Mouse (Mus musculus): Measurements from ENCODE around the gene Glrx. TPM values are rescaled to one million over a fixed set of nuclear protein-coding genes. Genes with fewer than 3 reads are reported as not detected.
"Not testable (repeated sequence)": the region's sequence is repeated elsewhere in the genome, so short reads cannot be mapped to it uniquely, and the experiment has no call there.

Glrx gene
- polyA plus RNA-seq, 1 experiment from 2014 or later: 47.3 TPM

GRCm38 (mm10) chr13:75865486-75866184 is 26.0 kb downstream of the Glrx start:
- H3K4me2 ChIP-seq: peak overlapping the region; percentile 36
- ATAC-seq (ENCODE audit: insufficient read depth): peak; percentile 100
- peaks cover 18% of the 10 kb centered on the region for H3K4me1 ChIP-seq (replicated peaks)
- no peak overlapping the region for H3K4me3 ChIP-seq (replicated peaks)
- H3K36me3 ChIP-seq (replicated peaks): no peaks in the 10 kb centered on the region
- H3K27me3 ChIP-seq: no peaks in the 10 kb centered on the region
- no peaks in the 10 kb centered on the region for H3K9me3 ChIP-seq (replicated peaks)
- peak overlapping the region; percentile 79 for H3K27ac ChIP-seq (replicated peaks)
- no peak overlapping the region; the same call in 1 of the 2 replicates for H3K9ac ChIP-seq

GRCm38 (mm10) chr13:75867876-75868275 is 28.2 kb downstream of the Glrx start:
- peaks cover 18% of the 10 kb centered on the region for H3K4me1 ChIP-seq (replicated peaks)
- no peak overlapping the region for H3K9ac ChIP-seq
- no peak overlapping the region for H3K4me2 ChIP-seq
- H3K27me3 ChIP-seq: no peaks in the 10 kb centered on the region
- no peak for ATAC-seq (ENCODE audit: insufficient read depth)
- no peak overlapping the region for H3K27ac ChIP-seq (replicated peaks)
- no peak overlapping the region for H3K4me3 ChIP-seq (replicated peaks)
- 60% methylated on average over 2 of the region's 2 CpGs for WGBS (ENCODE audit: insufficient replicate concordance)
- H3K9me3 ChIP-seq (replicated peaks): no peaks in the 10 kb centered on the region
- H3K36me3 ChIP-seq (replicated peaks): no peaks in the 10 kb centered on the region

- H3K27ac ChIP-seq (replicated peaks): no peak overlapping the region
- no peaks in the 10 kb centered on the region for H3K9me3 ChIP-seq (replicated peaks)
- no peak overlapping the region for H3K4me3 ChIP-seq (replicated peaks)
- ATAC-seq (ENCODE audit: insufficient read depth): no peak
- no peaks in the 10 kb centered on the region for H3K36me3 ChIP-seq (replicated peaks)
- 0 out of 2 replicates have a peak, but pooled peaks cover 4% of the 10 kb centered on the region for H3K4me1 ChIP-seq (replicated peaks)
- WGBS (ENCODE audit: insufficient replicate concordance): 29% methylated on average over 4 of the region's 4 CpGs
- no peak overlapping the region for H3K9ac ChIP-seq
- H3K4me2 ChIP-seq: no peak overlapping the region
- no peaks in the 10 kb centered on the region for H3K27me3 ChIP-seq
Measured at GRCm38 (mm10) chr13:75874608-75875376, 35.1 kb downstream of the Glrx start.

GRCm38 (mm10) chr13:75876188-75876587 is 36.5 kb downstream of the Glrx start:
- H3K4me1 ChIP-seq (replicated peaks); ATAC-seq (ENCODE audit: insufficient read depth); H3K9ac ChIP-seq; H3K27me3 ChIP-seq; H3K4me3 ChIP-seq (replicated peaks); H3K4me2 ChIP-seq; H3K9me3 ChIP-seq (replicated peaks); H3K36me3 ChIP-seq (replicated peaks); H3K27ac ChIP-seq (replicated peaks): not testable (repeated sequence)
- 74% methylated on average over 7 of the region's 7 CpGs for WGBS (ENCODE audit: insufficient replicate concordance)

- Histone ChIP-seq H3K27ac (replicated peaks) (no peak overlapping the region), H3K4me1 (replicated peaks) (0 out of 2 replicates have a peak, but pooled peaks cover 4% of the 10 kb centered on the region), H3K9me3 (replicated peaks) (no peaks in the 10 kb centered on the region), H3K36me3 (replicated peaks) (no peaks in the 10 kb centered on the region), H3K4me3 (replicated peaks) (no peak overlapping the region), H3K4me2 (no peak overlapping the region), H3K9ac (no peak overlapping the region), H3K27me3 (no peaks in the 10 kb centered on the region)
- 66% methylated on average over 6 of the region's 6 CpGs for WGBS (ENCODE audit: insufficient replicate concordance)
- ATAC-seq (ENCODE audit: insufficient read depth): no peak
Measured at GRCm38 (mm10) chr13:75876592-75876991, 36.9 kb downstream of the Glrx start.

- Histone ChIP-seq H3K4me2 (no peak overlapping the region), H3K4me1 (replicated peaks) (0 out of 2 replicates have a peak, but pooled peaks cover 4% of the 10 kb centered on the region), H3K27me3 (no peaks in the 10 kb centered on the region), H3K27ac (replicated peaks) (no peak overlapping the region), H3K9ac (no peak overlapping the region), H3K4me3 (replicated peaks) (no peak overlapping the region), H3K36me3 (replicated peaks) (no peaks in the 10 kb centered on the region), H3K9me3 (replicated peaks) (no peaks in the 10 kb centered on the region)
- ATAC-seq (ENCODE audit: insufficient read depth): no peak
Measured at GRCm38 (mm10) chr13:75877907-75878306, 38.2 kb downstream of the Glrx start.

GRCm38 (mm10) chr13:75879756-75880155 is 40.1 kb downstream of the Glrx start:
- no peaks in the 10 kb centered on the region for H3K36me3 ChIP-seq (replicated peaks)
- H3K9me3 ChIP-seq (replicated peaks): no peaks in the 10 kb centered on the region
- no peak overlapping the region for H3K4me2 ChIP-seq
- H3K27me3 ChIP-seq: no peaks in the 10 kb centered on the region
- H3K4me3 ChIP-seq (replicated peaks): no peak overlapping the region
- H3K27ac ChIP-seq (replicated peaks): no peak overlapping the region
- 60% methylated on average over 3 of the region's 3 CpGs for WGBS (ENCODE audit: insufficient replicate concordance)
- H3K4me1 ChIP-seq (replicated peaks): 0 out of 2 replicates have a peak, but pooled peaks cover 2% of the 10 kb centered on the region
- ATAC-seq (ENCODE audit: insufficient read depth): no peak
- no peak overlapping the region for H3K9ac ChIP-seq

GRCm38 (mm10) chr13:75880501-75880900 is 40.8 kb downstream of the Glrx start:
- Histone ChIP-seq H3K27me3 (no peaks in the 10 kb centered on the region), H3K4me3 (replicated peaks) (no peak overlapping the region), H3K36me3 (replicated peaks) (no peaks in the 10 kb centered on the region), H3K27ac (replicated peaks) (no peak overlapping the region), H3K9ac (no peak overlapping the region), H3K4me1 (replicated peaks) (no peaks in the 10 kb centered on the region), H3K4me2 (no peak overlapping the region), H3K9me3 (replicated peaks) (no peaks in the 10 kb centered on the region)
- whole genome bisulfite sequencing (ENCODE audit: insufficient replicate concordance): 70% methylated on average over 2 of the region's 2 CpGs
- no peak for ATAC-seq (ENCODE audit: insufficient read depth)

- no peaks in the 10 kb centered on the region for H3K9me3 ChIP-seq (replicated peaks)
- no peak overlapping the region for H3K4me2 ChIP-seq
- no peak for ATAC-seq (ENCODE audit: insufficient read depth)
- no peak overlapping the region for H3K4me3 ChIP-seq (replicated peaks)
- H3K9ac ChIP-seq: no peak overlapping the region
- H3K36me3 ChIP-seq (replicated peaks): no peaks in the 10 kb centered on the region
- H3K27ac ChIP-seq (replicated peaks): no peak overlapping the region
- WGBS (ENCODE audit: insufficient replicate concordance): 64% methylated on average over 3 of the region's 3 CpGs
- H3K4me1 ChIP-seq (replicated peaks): no peaks in the 10 kb centered on the region
- H3K27me3 ChIP-seq: no peaks in the 10 kb centered on the region
Measured at GRCm38 (mm10) chr13:75883792-75884191, 44.1 kb downstream of the Glrx start.

- no peak overlapping the region for H3K27ac ChIP-seq (replicated peaks)
- no peak overlapping the region for H3K9ac ChIP-seq
- ATAC-seq (ENCODE audit: insufficient read depth): no peak
- H3K4me3 ChIP-seq (replicated peaks): no peak overlapping the region
- WGBS (ENCODE audit: insufficient replicate concordance): 61% methylated on average over 4 of the region's 4 CpGs
- no peak overlapping the region for H3K4me2 ChIP-seq
- no peaks in the 10 kb centered on the region for H3K27me3 ChIP-seq
- no peaks in the 10 kb centered on the region for H3K9me3 ChIP-seq (replicated peaks)
- no peaks in the 10 kb centered on the region for H3K36me3 ChIP-seq (replicated peaks)
- no peaks in the 10 kb centered on the region for H3K4me1 ChIP-seq (replicated peaks)
Measured at GRCm38 (mm10) chr13:75891868-75892267, 52.2 kb downstream of the Glrx start.

GRCm38 (mm10) chr13:75892291-75892690 is 52.6 kb downstream of the Glrx start:
- WGBS (ENCODE audit: insufficient replicate concordance): 25% methylated on average over 3 of the region's 3 CpGs
- no peaks in the 10 kb centered on the region for H3K36me3 ChIP-seq (replicated peaks)
- no peaks in the 10 kb centered on the region for H3K27me3 ChIP-seq
- H3K9ac ChIP-seq: no peak overlapping the region
- H3K4me3 ChIP-seq (replicated peaks): no peak overlapping the region
- no peaks in the 10 kb centered on the region for H3K9me3 ChIP-seq (replicated peaks)
- H3K4me1 ChIP-seq (replicated peaks): no peaks in the 10 kb centered on the region
- H3K27ac ChIP-seq (replicated peaks): no peak overlapping the region
- no peak overlapping the region for H3K4me2 ChIP-seq
- ATAC-seq (ENCODE audit: insufficient read depth): no peak
